Mouse (Mus musculus): ENCODE data around the gene Nkiras2.

- TF ChIP-seq CTCF (IDR thresholded peaks at IDR 0.05; ENCODE audit: insufficient read depth, low read depth, low read length) = no peak
- no peak for TF ChIP-seq POLR2A (IDR thresholded peaks at IDR 0.05; ENCODE audit: insufficient read depth, low read depth, low read length)
Observed at GRCm38 (mm10) chr11:100585148-100585547, 33.9 kb upstream of the Nkiras2 start.

All from olfactory bulb, adult 2 months (tissue).